Comparison of ENCODE assay signal across 8 mouse cellular contexts in the genomic region with DNA sequence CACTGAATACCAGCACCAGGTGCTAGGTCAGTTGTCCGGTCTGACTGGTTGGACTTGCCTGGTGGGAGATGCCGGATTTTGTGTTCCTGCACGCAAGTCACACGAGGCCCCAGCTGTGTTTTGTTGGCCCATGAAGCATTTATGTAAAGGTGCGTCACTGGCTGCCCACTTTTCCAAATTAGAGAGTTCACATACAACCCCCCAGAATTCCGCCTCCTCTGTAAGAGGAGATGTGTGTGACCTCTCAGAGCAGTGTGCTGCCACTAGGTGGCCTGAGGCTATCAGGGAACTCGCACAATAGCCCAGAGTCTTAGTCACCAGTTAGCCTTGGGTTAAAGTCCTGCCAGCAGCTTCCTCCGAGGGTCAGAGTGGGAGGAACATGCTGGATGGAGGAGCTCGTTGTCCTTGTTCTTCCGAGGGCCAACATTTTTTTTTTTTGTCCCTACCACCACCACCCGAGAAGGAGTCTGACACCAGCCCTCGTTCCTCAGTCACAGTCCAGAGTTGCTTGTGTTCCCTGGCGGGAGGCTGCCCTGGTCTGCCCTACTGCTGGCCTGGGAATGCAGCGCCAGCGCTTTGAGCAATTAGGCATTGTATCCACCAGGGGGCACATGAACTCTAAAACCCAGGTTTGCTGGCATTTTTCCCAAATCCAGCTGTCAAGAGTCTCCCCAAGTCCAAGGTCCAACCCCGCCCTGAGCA. TPM values are rescaled to one million over a fixed set of nuclear protein-coding genes. Genes with fewer than 3 reads are reported as not detected.
DNase-seq lines count a peak whose midpoint lies in the region; ATAC-seq and TF ChIP-seq lines count a peak whose summit lies in the region.

No protein-coding gene starts in this region.

- no peak for TF ChIP-seq EP300 in MEL (IDR thresholded peaks at IDR 0.05; ENCODE audit: low read depth in 1 of 2, low read length in 2 of 2)

- WGBS in heart, embryonic 15.5 days = 21% methylated on average over 16 of the region's 16 CpGs
- WGBS in lung, embryonic 14.5 days = 11% methylated on average over 16 of the region's 16 CpGs

- no peak overlapping the region for H3K27ac ChIP-seq in MEL (ENCODE audit: control insufficient read depth, low read depth, low read length)
- peak overlapping the region; percentile 29; the same call in 1 of the 2 replicates for H3K27ac ChIP-seq in heart, embryonic 15.5 days
- H3K27ac ChIP-seq in lung, embryonic 14.5 days (ENCODE audit: low read depth) = peak overlapping the region; percentile 54; the same call in 1 of the 2 replicates

- peaks cover 0 to 8% of the 10 kb centered on the region in 2 experiments; a peak in 2 of 4 replicates for H3K4me1 ChIP-seq in MEL (ENCODE audit: control insufficient read depth in 1 of 2, insufficient read depth in 2 of 2, low read length in 2 of 2)
- peaks cover 22% of the 10 kb centered on the region for H3K4me1 ChIP-seq in heart, embryonic 15.5 days (replicated peaks)
- peaks cover 9% of the 10 kb centered on the region for H3K4me1 ChIP-seq in lung, embryonic 14.5 days (ENCODE audit: insufficient read depth)

- H3K9ac ChIP-seq in MEL (ENCODE audit: control insufficient read depth, low read depth, low read length, poor library complexity, severe bottlenecking) = no peak overlapping the region
- no peak overlapping the region for H3K9ac ChIP-seq in heart, embryonic 15.5 days
- no peak overlapping the region for H3K9ac ChIP-seq in lung, embryonic 14.5 days

- TF ChIP-seq POLR2A in MEL (IDR thresholded peaks at IDR 0.05; ENCODE audit: control insufficient read depth in 1 of 2, insufficient read depth in 1 of 2, low read depth in 1 of 2, low read length in 2 of 2, poor library complexity in 1 of 2) = no peak

- DNase-seq in MEL (ENCODE audit: low read depth, low spot score) = peak; percentile 69
- peak; percentile 86 to 87 for DNase-seq in adrenal gland, postnatal 36 days
- DNase-seq in fat pad, adult 2 months (ENCODE audit: extremely low read depth, low read depth, low spot score) = peak; percentile 89
- DNase-seq in kidney, postnatal 10 days = peak; percentile 88
- peak; percentile 96 for DNase-seq in lung, embryonic 14.5 days
- DNase-seq in retina, adult 2 months (ENCODE audit: low read depth, low spot score) = peak; percentile 58

- H3K4me3 ChIP-seq in MEL (ENCODE audit: control insufficient read depth in 1 of 2, insufficient read depth in 1 of 2, low read depth in 2 of 2, low read length in 2 of 2) = no peak overlapping the region
- no peak overlapping the region for H3K4me3 ChIP-seq in heart, embryonic 15.5 days
- no peak overlapping the region for H3K4me3 ChIP-seq in lung, embryonic 14.5 days (ENCODE audit: low read depth, low read length)

- 0 out of 2 replicates have a peak, but pooled peaks have one; percentile 32 for ATAC-seq in heart, embryonic 15.5 days (replicated peaks; ENCODE audit: insufficient number of reproducible peaks, insufficient read depth, low FRiP score, low read depth)
- ATAC-seq in lung, embryonic 14.5 days (ENCODE audit: insufficient read depth) = peak; percentile 73; the same call in 1 of the 2 replicates
- ATAC-seq in erythroblast, adult 5-6 weeks (replicated peaks; ENCODE audit: low FRiP score, poor library complexity, severe bottlenecking) = no peak

- peak; percentile 68 for TF ChIP-seq RAD21 in MEL (IDR thresholded peaks at IDR 0.05; ENCODE audit: low read depth, low read length)

- TF ChIP-seq CTCF in MEL (IDR thresholded peaks at IDR 0.05 in 2 of 3, conservative IDR thresholded peaks at IDR 0.05 in 1 of 3; ENCODE audit: control insufficient read depth in 1 of 3, insufficient read depth in 1 of 3, low read depth in 2 of 3, low read length in 3 of 3, poor library complexity in 1 of 3, severe bottlenecking in 1 of 3) = peak; percentile 64 to 87 (median 77)
- peak; percentile 77 for TF ChIP-seq CTCF in lung, embryonic 14.5 days (IDR thresholded peaks at IDR 0.05; ENCODE audit: low read depth)

- no peaks in the 10 kb centered on the region for H3K27me3 ChIP-seq in MEL (ENCODE audit: control insufficient read depth in 1 of 2, insufficient read depth in 2 of 2, low read length in 2 of 2)
- H3K27me3 ChIP-seq in heart, embryonic 15.5 days = peaks cover 25% of the 10 kb centered on the region
- no peaks in the 10 kb centered on the region for H3K27me3 ChIP-seq in lung, embryonic 14.5 days (ENCODE audit: insufficient read depth, low read length)

- no peaks in the 10 kb centered on the region for H3K9me3 ChIP-seq in MEL (replicated peaks; ENCODE audit: insufficient read depth, low read length)
- no peaks in the 10 kb centered on the region for H3K9me3 ChIP-seq in heart, embryonic 15.5 days (replicated peaks)
- H3K9me3 ChIP-seq in lung, embryonic 14.5 days (ENCODE audit: low read depth, low read length) = no peaks in the 10 kb centered on the region

- no peaks in the 10 kb centered on the region for H3K79me2 ChIP-seq in MEL (ENCODE audit: control insufficient read depth, insufficient read depth, low read length, poor library complexity)

- H3K4me2 ChIP-seq in heart, embryonic 15.5 days = peak overlapping the region; percentile 41
- H3K4me2 ChIP-seq in lung, embryonic 14.5 days = peak overlapping the region; percentile 33; the same call in 1 of the 2 replicates

- peaks cover 0 to 2% of the 10 kb centered on the region in 2 experiments; a peak in 2 of 4 replicates for H3K36me3 ChIP-seq in MEL (ENCODE audit: control insufficient read depth in 1 of 2, insufficient read depth in 2 of 2, low read length in 2 of 2)
- H3K36me3 ChIP-seq in heart, embryonic 15.5 days = no peaks in the 10 kb centered on the region
- H3K36me3 ChIP-seq in lung, embryonic 14.5 days (ENCODE audit: insufficient read depth) = no peaks in the 10 kb centered on the region

TF ChIP-seq in MEL, 35 proteins besides CTCF, POLR2A, EP300 and RAD21:
- peak; percentile 33; the same call in 1 of the 2 replicates for TF ChIP-seq SIN3A (IDR thresholded peaks at IDR 0.05; ENCODE audit: low read length)
- TF ChIP-seq ZC3H11A (IDR thresholded peaks at IDR 0.05; ENCODE audit: low read depth, low read length) = peak; percentile 71
- peak; percentile 97 for TF ChIP-seq SMC3 (IDR thresholded peaks at IDR 0.05; ENCODE audit: low read depth, low read length)
- 0 out of 2 replicates have a peak, but pooled peaks have one; percentile 41 for TF ChIP-seq MAZ (IDR thresholded peaks at IDR 0.05; ENCODE audit: low read depth, low read length)
- TF ChIP-seq RCOR1 (IDR thresholded peaks at IDR 0.05; ENCODE audit: low read depth, low read length) = no peak
- TF ChIP-seq NELFE (IDR thresholded peaks at IDR 0.05; ENCODE audit: low read depth, low read length) = no peak

RNA-seq across cellular contexts. Expression of gene Necab2, which starts 6.1 kb away (rescaled TPM):
- total RNA-seq in MEL (2012; rRNA removed) = not detected in 2 replicates
- under 1 TPM in 1 of 2 experiments, not detected in 1; 0.06 TPM for polyA plus RNA-seq in MEL (2012; ENCODE audit: insufficient read depth in 1 of 2, insufficient read length in 2 of 2, low read depth in 1 of 2, low replicate concordance in 2 of 2, missing spikeins in 1 of 2)
- 1 to 10 TPM; 5.4 to 7.3 TPM for total RNA-seq in adrenal gland, postnatal 36 days (2021)
- 0.16 and 0.20 TPM in 2 replicates for polyA plus RNA-seq in heart, embryonic 15.5 days (2015; fragmentation: Nextera tagmentation; extraction: Ambion mirVana)
- 1.9 and 2.2 TPM in 2 replicates for polyA plus RNA-seq in lung, embryonic 14.5 days (2014; fragmentation: Nextera tagmentation; extraction: Ambion mirVana)
- not detected in 2 replicates for total RNA-seq in erythroblast, adult 5-6 weeks (2015; ENCODE audit: low replicate concordance)
- total RNA-seq in erythroblast, adult 5-6 weeks (2017; ENCODE audit: low replicate concordance) = not detected in 2 replicates

RNA-seq across cellular contexts. Expression of gene Osgin1, which starts 6.5 kb away (rescaled TPM):
- total RNA-seq in MEL (2012; rRNA removed) = 0.08 TPM in 1 of 2 replicates, not detected in the other
- polyA plus RNA-seq in MEL (2012; ENCODE audit: insufficient read depth in 1 of 2, insufficient read length in 2 of 2, low read depth in 1 of 2, low replicate concordance in 2 of 2, missing spikeins in 1 of 2) = under 1 TPM in 1 of 2 experiments, not detected in 1; 0.84 TPM
- 100 to 1,000 TPM in 1 of 2 experiments, 10 to 100 TPM in 1; 60.9 to 140 TPM for total RNA-seq in adrenal gland, postnatal 36 days (2021)
- polyA plus RNA-seq in heart, embryonic 15.5 days (2015; fragmentation: Nextera tagmentation; extraction: Ambion mirVana) = 0.67 and 1.4 TPM in 2 replicates
- polyA plus RNA-seq in lung, embryonic 14.5 days (2014; fragmentation: Nextera tagmentation; extraction: Ambion mirVana) = 0.53 and 0.85 TPM in 2 replicates
- total RNA-seq in erythroblast, adult 5-6 weeks (2015; ENCODE audit: low replicate concordance) = 1.7 TPM in 2 replicates
- 0.70 and 0.94 TPM in 2 replicates for total RNA-seq in erythroblast, adult 5-6 weeks (2017; ENCODE audit: low replicate concordance)

RNA-seq across cellular contexts. Expression of gene Mlycd, which starts 45.7 kb away (rescaled TPM):
- 5.8 and 7.2 TPM in 2 replicates for total RNA-seq in MEL (2012; rRNA removed)
- polyA plus RNA-seq in MEL (2012; ENCODE audit: insufficient read depth in 1 of 2, insufficient read length in 2 of 2, low read depth in 1 of 2, low replicate concordance in 2 of 2, missing spikeins in 1 of 2) = 10 to 100 TPM in 1 of 2 experiments, not detected in 1; 13.2 TPM
- 10 to 100 TPM; 42.2 to 57.9 TPM for total RNA-seq in adrenal gland, postnatal 36 days (2021)
- polyA plus RNA-seq in heart, embryonic 15.5 days (2015; fragmentation: Nextera tagmentation; extraction: Ambion mirVana) = 19.1 and 21.1 TPM in 2 replicates
- polyA plus RNA-seq in lung, embryonic 14.5 days (2014; fragmentation: Nextera tagmentation; extraction: Ambion mirVana) = 11.8 and 14.0 TPM in 2 replicates
- total RNA-seq in erythroblast, adult 5-6 weeks (2015; ENCODE audit: low replicate concordance) = 2.7 TPM in 1 of 2 replicates, not detected in the other
- 1.3 and 1.8 TPM in 2 replicates for total RNA-seq in erythroblast, adult 5-6 weeks (2017; ENCODE audit: low replicate concordance)

Comparison
In these comparisons a context has a peak if more than half of its experiments do, and no peak if none do; other contexts are left out.
1. RNA of gene Osgin1, which starts 6.5 kb away (total RNA-seq): 60.9 to 140 TPM in adrenal gland, postnatal 36 days; 0.70 to 1.7 TPM in erythroblast, adult 5-6 weeks and 0.08 TPM in MEL; every median in the first group is over 10 times any median in the second.
2. Peak in every context shown above with its lines, with median percentiles within 50 percentile points of each other: DNase-seq.